Mouse (Mus musculus) ovary, adult 18-20 months (tissue): ENCODE results near the gene Gba.

Experiments
- DNase-seq: peaks from one replicate; pipeline ENCODE4 v3.0.0; 2022; ENCODE audit warnings: low spot score, mixed read lengths

Gene Gba

DNA sequence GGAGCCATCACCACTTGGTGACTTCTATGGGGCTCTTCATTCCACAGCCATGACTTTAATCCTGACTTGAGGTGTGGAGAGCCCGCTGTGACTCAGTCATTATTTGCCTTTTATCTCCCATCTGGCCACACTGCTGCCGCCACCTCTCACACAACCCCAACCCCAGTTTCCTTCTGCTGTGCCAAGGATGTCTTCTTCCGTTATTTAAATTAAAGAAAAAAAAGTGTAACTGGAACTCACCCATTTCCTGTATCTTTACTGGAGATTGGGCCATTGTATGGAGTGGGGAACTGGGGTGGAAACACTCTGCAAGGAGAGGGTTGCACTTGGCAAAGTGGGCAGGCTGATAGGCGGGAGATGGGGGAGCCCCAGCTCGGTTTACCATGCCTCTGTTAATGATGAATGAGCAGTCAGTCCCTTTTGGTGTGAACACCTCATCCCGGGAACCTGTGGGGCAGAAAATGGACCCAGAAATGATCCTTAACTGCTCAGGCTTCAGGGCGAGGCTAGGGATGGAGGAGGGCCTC, 20.1 kb upstream of the Gba start:
- no peak for DNase-seq

DNA sequence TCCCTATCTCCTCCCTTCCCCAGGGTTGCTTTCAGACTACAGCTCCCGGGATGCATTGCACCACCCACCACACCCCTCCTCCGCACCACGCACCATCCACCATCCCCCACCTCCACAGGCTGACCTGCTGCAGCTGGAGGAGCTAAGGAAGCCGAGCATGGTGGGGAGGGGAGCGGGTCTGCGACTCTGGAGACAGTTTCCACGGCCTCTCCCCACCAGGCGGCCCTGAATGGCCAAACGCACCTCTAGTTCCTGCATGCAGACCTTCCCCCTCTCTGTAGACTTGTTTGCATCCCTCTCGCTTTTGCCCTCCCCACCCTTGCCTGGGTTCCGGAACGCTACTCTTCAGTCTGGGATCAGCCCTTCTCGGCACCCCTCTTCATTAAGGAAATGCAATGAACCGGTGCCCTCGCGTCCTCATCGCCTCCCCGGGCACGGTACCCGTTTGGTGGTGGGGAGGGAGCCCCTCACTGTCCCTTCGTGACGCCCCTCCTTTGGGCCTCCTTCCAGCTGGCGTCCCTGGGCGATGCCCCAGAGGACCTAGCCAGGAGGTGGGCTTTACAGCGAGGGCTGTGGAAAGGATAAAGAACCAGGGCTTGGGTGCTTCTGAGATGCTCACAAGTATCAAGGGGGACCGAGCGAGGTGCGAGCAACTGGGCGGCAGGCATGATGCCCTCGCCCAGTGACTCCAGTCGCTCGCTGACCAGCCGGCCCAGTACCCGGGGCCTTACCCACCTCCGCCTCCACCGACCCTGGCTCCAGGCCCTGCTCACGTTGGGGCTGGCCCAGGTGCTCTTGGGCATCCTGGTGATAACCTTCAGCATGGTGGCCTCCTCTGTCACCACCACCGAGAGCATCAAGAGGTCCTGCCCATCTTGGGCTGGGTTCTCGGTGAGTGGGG, 19.4 kb upstream of the Gba start, which contains the start of gene Fam189b:
Fam189b (plus strand) TSS at position 86 of the 901 bp plus-strand sequence.
- DNase-seq, result peak; percentile 84

DNA sequence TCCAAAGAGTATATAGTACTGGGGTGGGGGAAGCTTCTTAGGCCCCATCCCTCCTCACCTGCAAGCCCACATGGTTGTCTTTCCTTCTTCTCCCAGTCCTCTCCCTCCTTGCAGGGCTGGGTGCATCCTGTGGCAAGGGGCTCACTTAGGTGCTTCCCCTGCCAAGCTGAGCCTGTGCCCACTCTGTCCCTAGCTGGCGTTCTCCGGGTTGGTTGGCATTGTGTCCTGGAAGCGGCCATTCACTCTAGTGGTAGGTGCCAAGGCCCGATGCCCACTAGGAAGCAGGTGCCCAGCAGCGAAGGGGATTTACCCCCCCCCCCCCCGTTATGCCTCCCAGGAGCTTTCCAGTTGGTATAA, 18.8 kb upstream of the Gba start:
- no peak for DNase-seq

DNA sequence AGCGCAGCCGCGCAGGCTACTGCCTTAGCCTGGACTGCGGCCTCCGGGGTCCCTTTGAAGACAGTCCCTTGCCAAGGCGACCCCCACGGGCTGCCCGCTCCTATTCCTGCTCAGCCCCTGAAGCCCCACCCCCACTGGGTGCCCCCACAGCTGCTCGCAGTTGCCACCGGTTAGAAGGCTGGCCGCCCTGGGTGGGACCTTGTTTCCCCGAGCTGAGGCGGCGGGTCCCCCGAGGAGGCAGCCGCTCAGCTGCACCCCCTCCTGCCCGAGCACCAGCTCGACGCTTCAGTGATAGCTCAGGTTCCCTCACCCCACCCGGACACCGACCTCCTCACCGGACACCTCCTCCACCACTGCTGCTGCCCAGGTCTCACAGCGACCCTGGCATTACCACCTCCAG, 15.5 kb upstream of the Gba start:
- DNase-seq, result no peak

DNA sequence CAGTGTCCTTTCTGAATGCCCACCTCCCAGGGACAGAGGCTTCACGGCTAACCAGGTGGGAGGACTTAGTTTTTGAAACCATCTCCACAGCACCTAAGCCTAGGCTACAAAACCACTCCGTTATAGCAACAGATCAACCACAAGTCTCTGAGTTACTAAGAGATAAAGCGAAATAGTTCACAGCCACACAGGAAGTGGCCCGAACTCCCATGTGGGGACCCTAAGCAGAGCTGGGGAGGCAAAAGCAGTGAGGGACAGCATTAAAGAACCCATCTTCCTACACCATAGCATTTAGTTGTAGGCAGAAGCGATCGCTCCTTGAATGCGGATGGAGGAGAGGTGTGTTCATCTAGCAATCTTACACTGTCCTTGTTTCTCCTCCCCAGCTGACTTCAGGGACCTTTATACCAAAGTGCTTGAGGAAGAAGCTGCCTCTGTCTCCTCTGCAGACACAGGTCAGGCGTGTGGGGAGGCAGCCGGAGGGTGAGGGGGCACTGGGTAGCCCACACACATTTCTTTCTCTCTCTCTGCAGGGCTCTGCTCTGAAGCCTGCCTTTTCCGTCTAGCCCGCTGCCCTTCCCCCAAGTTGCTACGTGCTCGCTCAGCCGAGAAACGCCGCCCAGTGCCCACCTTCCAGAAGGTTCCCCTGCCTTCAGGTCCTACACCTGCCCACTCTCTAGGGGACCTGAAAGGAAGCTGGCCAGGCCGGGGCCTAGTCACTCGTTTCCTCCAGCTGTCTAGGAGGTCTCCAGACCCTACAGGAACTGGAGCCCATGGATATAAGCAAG, 14.8 kb upstream of the Gba start:
- DNase-seq, result no peak

DNA sequence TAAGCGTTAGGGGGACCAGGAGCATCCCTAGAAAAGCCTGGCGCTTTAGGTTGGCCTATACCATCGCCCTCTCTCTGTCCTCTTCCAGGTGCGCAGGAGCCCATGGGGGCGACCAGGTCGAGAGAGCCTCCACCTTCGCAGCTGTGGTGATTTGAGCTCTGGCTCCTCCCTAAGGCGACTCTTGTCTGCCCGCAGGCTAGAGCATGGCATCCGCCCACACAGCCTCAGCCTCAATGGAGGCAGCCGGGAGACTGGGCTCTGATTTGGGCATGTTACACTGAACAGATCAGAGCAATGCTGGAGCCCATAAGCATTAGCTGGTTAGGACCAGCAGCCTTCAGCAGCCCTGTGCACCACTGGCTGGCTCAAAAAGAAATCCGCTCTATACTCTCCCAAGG, 14.3 kb upstream of the Gba start:
- no peak for DNase-seq

DNA sequence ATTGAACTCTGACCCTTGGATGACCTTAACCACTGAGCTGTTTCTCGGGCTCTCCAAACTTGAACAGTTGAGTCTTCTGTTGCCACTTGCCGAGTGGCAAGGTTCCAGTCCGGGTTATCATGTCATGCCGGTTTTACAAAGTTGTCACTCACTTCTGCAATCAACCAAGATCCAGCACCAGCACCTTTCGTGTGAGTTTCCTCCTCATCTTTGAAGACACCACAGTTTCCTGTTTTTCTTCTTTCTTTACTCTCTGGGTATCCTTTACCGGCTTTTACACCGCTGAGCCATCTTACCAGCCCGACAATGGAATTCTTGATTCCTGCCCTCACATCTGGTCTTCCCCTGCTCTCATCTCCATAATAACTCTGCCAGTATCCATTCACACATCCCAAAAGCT, 12.3 kb upstream of the Gba start:
- no peak for DNase-seq

DNA sequence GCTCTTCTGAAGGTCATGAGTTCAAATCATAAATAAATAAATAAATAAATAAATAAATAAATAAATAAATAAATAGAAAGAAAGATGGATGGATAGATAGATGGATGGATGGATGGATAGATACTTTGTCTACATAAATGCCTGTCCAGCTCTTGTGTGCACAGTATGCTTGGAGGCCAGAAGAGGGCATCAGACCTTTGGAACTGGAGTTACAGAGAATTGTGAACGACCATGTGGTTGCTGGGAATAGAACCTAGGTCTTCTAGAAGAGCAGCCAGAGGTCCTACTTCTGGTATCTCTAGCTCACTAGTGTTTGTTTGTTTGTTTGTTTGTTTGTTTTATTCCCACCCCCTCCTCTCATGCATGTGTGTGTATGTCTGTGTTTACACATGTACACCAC, 9.4 kb upstream of the Gba start:
- no peak for DNase-seq

DNA sequence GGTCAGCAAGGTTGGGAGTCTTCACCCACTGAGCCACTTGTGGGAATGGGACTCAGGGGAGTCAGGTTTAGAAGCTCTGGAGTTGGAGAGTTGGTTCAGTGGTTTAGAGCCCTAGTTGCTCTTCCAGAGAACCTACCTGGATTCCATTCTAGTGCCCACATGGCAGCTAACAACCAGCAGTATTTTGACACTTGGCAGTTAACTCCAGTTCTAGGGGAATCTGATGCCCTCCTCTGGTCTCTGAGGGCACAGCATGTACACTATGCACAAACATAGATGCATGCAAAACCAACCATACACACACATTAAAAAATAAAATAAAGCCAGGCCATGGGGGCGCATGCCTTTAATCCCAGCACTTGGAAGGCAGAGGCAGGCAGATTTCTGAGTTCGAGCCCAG, 8.9 kb upstream of the Gba start:
- no peak for DNase-seq

DNA sequence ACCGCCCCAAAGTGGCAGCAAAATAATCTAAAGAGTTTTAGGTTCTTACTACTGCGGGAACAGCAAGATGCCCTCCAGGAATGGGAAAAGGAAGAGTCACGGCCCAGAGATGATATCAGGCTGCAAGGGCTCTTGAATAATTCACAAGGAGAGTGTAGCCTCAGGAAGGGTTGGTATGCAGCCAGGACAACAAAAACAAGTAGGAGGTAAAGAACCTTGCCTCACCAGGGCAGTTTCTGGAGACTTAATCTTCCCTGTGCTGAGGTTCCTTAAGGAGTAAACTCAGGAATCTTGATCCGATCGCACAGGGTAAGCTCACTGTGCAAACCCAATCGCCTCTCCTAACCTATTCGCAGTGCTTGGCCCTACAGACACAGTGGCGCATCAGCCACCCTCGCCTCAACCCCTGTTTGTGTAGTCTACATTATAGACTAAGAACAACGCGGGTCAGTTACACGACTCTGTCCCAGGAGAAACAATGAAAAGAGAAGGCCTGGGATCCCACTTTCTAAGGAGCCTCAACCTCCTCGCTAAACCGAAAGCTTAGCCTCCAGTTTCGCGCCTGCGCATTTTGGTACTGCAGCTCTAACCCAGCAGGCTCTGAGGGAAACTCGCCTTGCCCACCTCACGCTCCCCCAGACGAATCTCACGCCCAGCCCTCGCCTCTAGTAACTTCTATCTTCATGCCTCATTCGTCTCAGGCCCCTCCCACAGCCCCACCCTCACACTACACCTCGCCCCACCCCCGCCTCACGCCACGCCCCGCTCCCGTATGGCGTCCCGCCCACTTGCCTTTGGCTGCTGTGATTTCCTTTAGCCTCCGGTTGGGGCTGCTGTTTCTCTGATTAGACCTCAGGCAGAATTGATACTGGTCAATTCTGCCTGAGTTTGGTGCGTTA, 6.5 kb upstream of the Gba start:
- DNase-seq, result peak; percentile 93

DNA sequence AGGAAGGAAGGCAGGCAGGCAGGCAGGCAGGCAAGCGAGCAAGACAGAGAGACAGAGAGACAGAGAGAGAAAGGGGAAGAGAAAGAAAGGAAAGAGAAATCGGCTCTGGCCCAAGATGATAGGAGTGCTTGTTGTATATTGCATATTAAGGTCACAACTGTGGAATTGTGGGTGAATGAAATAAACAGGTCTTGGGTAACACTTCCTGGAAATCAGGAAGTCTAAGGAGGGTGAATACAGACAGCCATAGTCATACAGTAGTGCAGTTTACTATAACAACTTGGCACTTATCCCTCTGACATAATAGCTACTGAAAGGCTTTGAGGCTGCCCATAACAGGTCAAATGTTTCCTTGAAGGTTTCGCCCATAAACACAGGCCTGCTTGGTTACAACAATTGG, 2.9 kb upstream of the Gba start:
- no peak for DNase-seq

DNA sequence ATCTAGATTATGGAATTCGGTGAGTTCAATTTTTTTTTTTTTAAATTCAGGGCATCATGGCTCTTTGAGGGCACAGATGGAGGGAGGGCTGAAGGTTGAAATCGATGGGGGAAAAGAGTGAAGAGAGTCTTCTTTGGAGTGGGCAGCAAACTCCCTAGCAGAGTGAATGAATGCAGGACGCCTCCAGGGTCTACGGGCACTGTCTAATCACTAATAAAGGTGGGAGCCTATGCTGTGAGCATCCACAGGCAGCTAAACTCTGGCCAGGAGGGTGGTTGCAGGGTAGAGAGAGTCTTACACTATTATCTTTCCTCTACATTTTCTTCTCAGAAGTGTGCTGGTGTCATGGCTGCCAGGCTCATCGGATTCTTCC, 400 bp downstream of the Gba start:
- DNase-seq, result no peak

DNA sequence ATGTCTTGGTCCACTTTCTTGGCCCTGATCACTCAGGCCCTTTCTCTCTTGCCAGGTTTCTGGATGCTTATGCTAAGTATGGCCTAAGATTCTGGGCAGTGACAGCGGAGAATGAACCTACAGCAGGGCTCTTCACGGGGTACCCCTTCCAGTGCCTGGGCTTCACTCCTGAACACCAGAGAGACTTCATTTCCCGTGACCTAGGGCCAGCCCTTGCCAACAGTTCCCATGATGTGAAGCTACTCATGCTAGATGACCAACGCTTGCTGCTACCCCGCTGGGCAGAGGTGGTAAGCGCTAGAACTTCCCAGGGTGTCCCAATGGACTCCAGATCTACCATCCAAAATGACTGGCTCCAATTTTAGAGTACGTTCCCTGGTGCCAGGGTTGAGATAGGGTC, 3.4 kb downstream of the Gba start:
- DNase-seq, result no peak

DNA sequence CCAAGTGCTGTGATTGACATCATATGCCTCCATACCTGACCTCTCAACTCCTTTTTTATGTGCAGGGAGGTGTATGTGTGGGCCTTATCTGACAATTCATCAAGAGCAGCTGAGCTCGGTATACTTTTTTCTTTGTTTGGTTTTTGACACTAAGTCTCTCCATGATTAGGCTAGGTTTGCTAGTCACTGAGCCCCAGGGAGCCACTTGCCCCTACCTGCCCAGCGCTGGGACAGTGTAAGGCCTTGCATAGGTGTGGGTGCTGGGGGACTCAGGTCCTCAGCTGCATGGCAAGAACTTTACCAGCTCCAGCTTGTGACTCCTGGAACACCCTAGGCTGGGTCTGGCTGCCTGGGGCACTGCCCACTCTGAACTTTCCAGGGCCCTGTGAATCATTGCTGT, 4.0 kb downstream of the Gba start:
- DNase-seq, result no peak

DNA sequence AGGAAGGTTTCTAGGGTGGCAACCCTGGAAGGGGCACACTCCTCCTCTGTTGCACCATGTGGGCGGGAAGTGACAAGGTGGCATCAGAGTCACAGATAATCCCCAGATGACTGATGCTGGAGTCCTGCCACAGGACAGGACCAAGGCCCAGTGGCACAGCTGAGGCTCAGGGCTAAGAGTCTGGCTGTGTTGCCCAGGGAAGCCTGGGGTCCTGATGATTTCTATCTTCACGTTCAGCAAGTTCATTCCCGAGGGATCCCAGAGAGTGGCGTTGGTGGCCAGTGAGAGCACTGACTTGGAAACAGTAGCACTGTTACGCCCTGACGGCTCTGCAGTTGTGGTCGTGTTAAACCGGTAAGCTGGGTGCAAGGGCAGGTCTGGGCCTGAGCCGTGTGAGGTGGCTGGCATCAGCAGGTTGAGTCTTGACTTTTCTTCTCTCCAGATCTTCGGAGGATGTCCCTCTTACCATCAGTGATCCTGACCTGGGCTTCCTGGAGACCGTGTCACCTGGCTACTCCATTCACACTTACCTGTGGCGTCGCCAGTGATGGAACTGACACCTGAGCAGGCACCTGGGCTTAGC, 5.4 kb downstream of the Gba start:
- DNase-seq, result no peak

DNA sequence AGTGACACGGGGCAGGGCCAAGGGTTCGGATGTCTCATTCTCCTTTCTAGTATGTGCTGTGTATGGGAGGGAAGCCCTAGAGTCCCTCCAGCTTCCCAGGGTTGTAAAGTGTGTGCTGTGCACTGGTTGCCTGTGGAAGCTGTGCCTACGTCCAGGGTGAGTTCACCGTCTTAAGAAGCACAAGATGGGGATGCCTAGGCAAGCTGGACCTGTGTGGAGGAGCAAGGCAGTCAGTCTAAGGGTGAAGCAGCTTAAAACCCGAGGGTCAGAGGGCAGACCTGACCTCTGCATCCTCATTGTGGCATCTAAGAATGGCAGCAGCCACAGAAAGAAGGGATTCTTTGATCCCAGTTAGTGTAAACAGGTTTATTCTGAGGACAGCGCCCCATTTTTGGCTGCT, 6.0 kb downstream of the Gba start:
- DNase-seq, result no peak

DNA sequence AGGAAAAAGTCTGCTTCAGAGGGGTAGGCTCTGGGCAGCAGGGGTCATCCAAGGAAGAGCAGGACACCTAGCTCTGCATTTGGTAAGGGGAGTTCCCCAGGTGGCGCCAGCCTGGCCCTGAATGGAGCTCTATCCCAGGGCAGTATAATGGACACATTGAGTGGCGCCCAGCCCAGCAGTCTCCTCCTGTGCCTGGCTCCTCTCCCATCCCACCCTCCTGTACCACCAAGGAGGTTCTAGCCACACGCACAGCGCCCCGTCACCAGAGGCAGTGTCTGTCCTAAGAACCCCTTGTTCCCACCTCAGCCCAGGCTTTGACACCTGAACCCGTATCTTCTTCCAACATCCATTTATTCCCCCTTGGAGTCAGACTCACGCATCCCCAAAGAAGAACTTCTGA, 7.0 kb downstream of the Gba start:
- no peak for DNase-seq

DNA sequence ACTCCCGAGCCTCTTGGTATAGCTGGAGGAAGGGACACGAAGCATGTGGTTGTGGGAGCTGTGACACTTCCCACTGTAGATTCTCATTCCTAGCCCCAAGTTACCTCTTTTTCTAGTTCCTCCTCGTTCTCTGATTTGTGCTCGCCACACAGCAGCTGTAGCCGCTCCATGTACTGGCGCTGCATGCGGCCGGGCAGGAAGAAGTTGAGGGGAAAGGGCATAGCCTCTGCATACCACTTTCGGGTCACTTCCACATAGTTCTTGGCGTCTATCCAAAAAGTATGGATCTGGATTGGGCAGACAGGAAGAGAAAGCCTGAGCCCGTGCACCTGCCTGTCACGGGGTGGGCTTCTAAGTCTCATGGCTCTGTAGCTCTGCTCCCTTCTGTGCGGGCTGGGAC, 7.4 kb downstream of the Gba start:
- no peak for DNase-seq

DNA sequence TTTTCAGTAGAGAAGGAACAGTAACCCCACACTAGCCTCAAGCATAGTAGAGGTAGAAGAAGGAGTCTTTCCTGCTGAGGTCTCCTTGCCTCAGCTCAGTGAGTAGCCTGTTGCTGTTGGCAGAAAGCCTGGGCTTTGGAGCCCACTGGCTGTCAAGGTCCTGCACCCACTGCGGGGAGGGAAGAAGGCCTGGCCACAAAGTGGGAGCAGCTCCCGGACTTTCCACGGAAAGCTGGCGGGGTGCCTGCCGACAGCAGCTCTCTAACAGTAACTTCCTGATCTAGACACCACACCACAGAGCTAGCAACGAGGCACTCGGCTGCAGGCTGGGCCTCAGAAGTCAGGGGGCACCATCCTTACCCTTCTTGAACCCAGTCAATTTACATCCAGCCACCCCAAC, 8.0 kb downstream of the Gba start:
- peak; percentile 49 for DNase-seq

DNA sequence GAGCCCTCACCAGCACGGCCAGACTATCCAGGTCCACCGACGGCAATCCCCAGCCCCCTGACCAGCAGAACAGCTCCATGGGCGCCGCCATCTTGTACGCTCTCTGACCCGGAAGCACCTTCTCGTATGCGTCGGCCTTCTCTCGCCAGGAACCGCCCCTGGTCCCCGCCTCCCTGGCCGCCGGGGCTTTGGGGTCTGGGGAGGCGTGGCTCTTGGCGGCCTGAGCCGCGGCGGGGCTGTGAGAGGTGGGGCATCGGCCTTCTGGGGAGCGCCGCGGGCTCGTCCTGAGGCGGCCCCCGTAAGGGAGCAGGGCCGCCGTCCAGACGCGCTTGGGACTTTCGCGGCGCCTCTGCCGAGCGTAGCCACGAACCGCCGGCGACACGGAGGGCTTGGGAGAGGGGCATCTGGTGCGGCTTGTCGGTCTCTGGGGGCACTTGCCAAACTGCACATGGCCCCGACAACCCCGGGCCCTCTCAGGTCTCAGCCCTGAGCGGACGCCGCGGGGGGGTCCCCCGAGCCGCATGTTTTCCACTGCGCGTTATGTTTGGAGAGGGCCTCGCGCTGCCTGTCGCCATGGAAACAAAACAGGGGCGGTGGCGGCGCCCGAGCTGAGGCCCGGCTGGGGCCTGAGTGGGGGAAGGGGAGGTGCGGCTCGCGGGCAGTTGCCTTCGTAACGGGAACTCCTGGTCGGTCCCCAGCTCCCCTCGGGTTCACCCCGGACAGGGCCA, 11.2 kb downstream of the Gba start:
- DNase-seq, result peak; percentile 93
